Mouse (Mus musculus): ENCODE data around the gene Vsig2. TPM values are rescaled to one million over a fixed set of nuclear protein-coding genes. Genes with fewer than 3 reads are reported as not detected.

Gene Vsig2
- total and polyA plus RNA-seq, 3 experiments = 2.5 to 21.1 (median 4.9) TPM

- TF ChIP-seq POLR2A (IDR thresholded peaks at IDR 0.05; ENCODE audit: insufficient read depth, low read depth, low read length) = peak; percentile 58
- TF ChIP-seq CTCF (IDR thresholded peaks at IDR 0.05) = peak; percentile 74
- peak; percentile 74 for TF ChIP-seq EP300 (IDR thresholded peaks at IDR 0.05; ENCODE audit: insufficient read depth, low read depth, low read length)
- peak; percentile 83 to 89 for DNase-seq
- Histone ChIP-seq H3K36me3 (ENCODE audit: control insufficient read depth, insufficient read depth, low read length) (peaks cover 25% of the 10 kb centered on the region), H3K9ac (ENCODE audit: low read depth, low read length) (peak overlapping the region; percentile 83), H3K27ac (peak overlapping the region; percentile 93), H3K79me2 (replicated peaks; ENCODE audit: control insufficient read depth, insufficient read depth, low read length) (no peaks in the 10 kb centered on the region), H3K4me3 (peak overlapping the region; percentile 71), H3K27me3 (ENCODE audit: control insufficient read depth, insufficient read depth, low read length) (no peaks in the 10 kb centered on the region), H3K4me1 (ENCODE audit: control insufficient read depth, insufficient read depth, low read length) (peaks cover 11% of the 10 kb centered on the region)
- intact Hi-C loops (cut with DNase I) = loop anchor here (1.0 to 2.0 kb wide), 3 partner anchors 15 to 129 kb away; partner anchors contain the start of gene Robo4
- 3% methylated on average over 30 of the region's 32 CpGs for WGBS
Measured at GRCm38 (mm10) chr9:37530031-37530887, 8.8 kb upstream of the Vsig2 start.

DNA sequence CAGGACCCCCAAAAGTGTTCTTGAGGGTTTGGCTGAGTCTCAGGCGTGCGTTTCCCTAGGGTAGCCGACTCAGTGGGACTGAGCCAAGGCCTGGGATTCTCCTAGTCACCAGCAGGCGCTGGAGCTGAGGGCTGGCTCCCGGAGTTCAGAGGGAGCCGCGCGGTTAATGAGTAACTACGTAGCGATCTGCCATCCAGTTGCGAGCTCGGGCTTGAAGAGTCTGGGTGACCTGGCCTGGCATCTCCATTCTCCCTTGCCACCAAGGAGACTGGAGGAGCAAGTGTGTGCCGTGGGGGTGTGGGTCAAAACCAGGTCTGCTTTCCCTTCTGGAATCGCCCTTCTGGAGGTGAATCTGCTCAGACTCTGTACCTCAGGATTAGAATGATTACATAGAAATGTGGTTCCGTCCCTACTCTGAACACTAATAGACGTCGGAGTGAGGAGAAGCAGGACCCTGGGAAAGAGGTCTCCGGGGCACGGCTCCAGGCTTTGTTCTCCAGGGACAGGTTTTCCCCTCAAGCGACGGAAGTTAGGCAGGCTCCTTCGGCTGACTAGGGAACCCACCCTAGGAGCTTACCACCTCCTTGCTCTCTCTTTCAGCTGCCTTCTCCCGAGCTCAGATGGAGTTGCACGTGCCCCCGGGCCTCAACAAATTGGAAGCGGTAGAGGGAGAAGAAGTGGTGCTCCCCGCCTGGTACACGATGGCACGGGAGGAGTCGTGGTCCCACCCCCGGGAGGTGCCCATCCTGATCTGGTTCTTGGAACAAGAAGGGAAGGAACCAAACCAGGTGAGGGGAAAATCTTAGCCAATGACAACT lies 8.0 kb upstream of the Vsig2 start:
- Histone ChIP-seq H3K4me1 (ENCODE audit: control insufficient read depth, insufficient read depth, low read length) (peaks cover 12% of the 10 kb centered on the region), H3K27ac (peak overlapping the region; percentile 93), H3K27me3 (ENCODE audit: control insufficient read depth, insufficient read depth, low read length) (no peaks in the 10 kb centered on the region), H3K79me2 (replicated peaks; ENCODE audit: control insufficient read depth, insufficient read depth, low read length) (no peaks in the 10 kb centered on the region), H3K36me3 (ENCODE audit: control insufficient read depth, insufficient read depth, low read length) (peaks cover 33% of the 10 kb centered on the region), H3K9ac (ENCODE audit: low read depth, low read length) (peak overlapping the region; percentile 83), H3K4me3 (peak overlapping the region; percentile 71)
- intact Hi-C loops (cut with DNase I) = loop anchor here (1.0 to 2.0 kb wide), 3 partner anchors 14 to 130 kb away; partner anchors contain the start of gene Robo4
- DNase-seq = peak; percentile 67 to 71
- TF ChIP-seq CTCF (IDR thresholded peaks at IDR 0.05) (peak; percentile 74), POLR2A (IDR thresholded peaks at IDR 0.05; ENCODE audit: insufficient read depth, low read depth, low read length) (peak; percentile 14; the same call in 1 of the 2 replicates), EP300 (IDR thresholded peaks at IDR 0.05; ENCODE audit: insufficient read depth, low read depth, low read length) (no peak)
- 5% methylated on average over 31 of the region's 31 CpGs for WGBS

DNA sequence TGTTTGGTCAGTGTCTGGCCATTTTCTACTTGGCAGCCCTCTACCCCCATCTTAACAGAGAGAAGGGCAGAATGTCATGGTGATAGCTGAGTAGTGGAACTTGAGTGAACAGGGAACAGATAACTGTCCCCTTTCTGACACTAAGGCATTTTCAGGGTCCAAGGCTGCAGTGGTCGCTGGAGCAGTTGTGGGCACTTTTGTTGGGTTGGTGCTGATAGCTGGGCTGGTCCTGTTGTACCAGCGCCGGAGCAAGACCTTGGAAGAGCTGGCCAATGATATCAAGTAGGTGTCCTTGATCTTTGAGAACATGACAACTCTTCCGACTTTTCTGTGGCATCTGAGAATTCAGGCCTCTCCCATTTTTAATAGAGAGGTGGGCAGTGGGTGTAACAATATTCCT lies 2.2 kb upstream of the Vsig2 start:
- Histone ChIP-seq H3K79me2 (replicated peaks; ENCODE audit: control insufficient read depth, insufficient read depth, low read length) (no peaks in the 10 kb centered on the region), H3K4me3 (no peak overlapping the region), H3K4me1 (ENCODE audit: control insufficient read depth, insufficient read depth, low read length) (peaks cover 39% of the 10 kb centered on the region), H3K27ac (peak overlapping the region; percentile 0), H3K9ac (ENCODE audit: low read depth, low read length) (no peak overlapping the region), H3K36me3 (ENCODE audit: control insufficient read depth, insufficient read depth, low read length) (peaks cover 77% of the 10 kb centered on the region), H3K27me3 (ENCODE audit: control insufficient read depth, insufficient read depth, low read length) (no peaks in the 10 kb centered on the region)
- 59% methylated on average over 4 of the region's 4 CpGs for WGBS
- TF ChIP-seq CTCF (IDR thresholded peaks at IDR 0.05) = no peak
- TF ChIP-seq POLR2A (IDR thresholded peaks at IDR 0.05; ENCODE audit: insufficient read depth, low read depth, low read length) = no peak
- no peak for TF ChIP-seq EP300 (IDR thresholded peaks at IDR 0.05; ENCODE audit: insufficient read depth, low read depth, low read length)
- no peak for DNase-seq
- intact Hi-C loops (cut with DNase I) = no loop called here

GRCm38 (mm10) chr9:37537658-37538250 lies 1.3 kb upstream of the Vsig2 start:
- H3K4me1 ChIP-seq (ENCODE audit: control insufficient read depth, insufficient read depth, low read length) = peaks cover 42% of the 10 kb centered on the region
- 37% methylated on average over 5 of the region's 5 CpGs for WGBS
- TF ChIP-seq CTCF (IDR thresholded peaks at IDR 0.05) (no peak), EP300 (IDR thresholded peaks at IDR 0.05; ENCODE audit: insufficient read depth, low read depth, low read length) (no peak), POLR2A (IDR thresholded peaks at IDR 0.05; ENCODE audit: insufficient read depth, low read depth, low read length) (no peak)
- no peak overlapping the region; the same call in 1 of the 2 replicates for H3K9ac ChIP-seq (ENCODE audit: low read depth, low read length)
- peaks cover 79% of the 10 kb centered on the region for H3K36me3 ChIP-seq (ENCODE audit: control insufficient read depth, insufficient read depth, low read length)
- H3K27ac ChIP-seq = peak overlapping the region; percentile 59
- intact Hi-C loops (cut with DNase I) = no loop called here
- DNase-seq = no peak
- H3K4me3 ChIP-seq = peak overlapping the region; percentile 13; the same call in 1 of the 2 replicates
- H3K79me2 ChIP-seq (replicated peaks; ENCODE audit: control insufficient read depth, insufficient read depth, low read length) = no peaks in the 10 kb centered on the region
- no peaks in the 10 kb centered on the region for H3K27me3 ChIP-seq (ENCODE audit: control insufficient read depth, insufficient read depth, low read length)

DNA sequence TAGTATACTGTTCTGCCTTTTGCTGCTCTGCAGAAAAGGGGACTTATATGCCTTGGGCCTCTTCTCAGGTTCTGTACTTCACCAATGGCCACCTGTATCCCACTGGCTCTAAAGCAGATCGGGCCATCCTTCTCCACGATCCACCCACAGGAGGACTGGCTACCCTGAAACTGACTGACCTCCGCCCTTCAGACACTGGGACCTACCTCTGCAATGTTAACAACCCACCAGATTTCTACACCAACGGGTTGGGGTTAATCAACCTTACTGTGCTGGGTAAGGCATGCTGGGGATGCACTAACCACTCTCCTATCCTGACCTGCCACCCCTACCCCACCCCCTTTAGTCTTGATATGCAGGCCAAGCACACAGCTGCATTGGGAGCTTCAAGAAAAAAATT lies 1.2 kb downstream of the Vsig2 start:
- 78% methylated on average over 4 of the region's 4 CpGs for WGBS
- no peaks in the 10 kb centered on the region for H3K79me2 ChIP-seq (replicated peaks; ENCODE audit: control insufficient read depth, insufficient read depth, low read length)
- H3K27me3 ChIP-seq (ENCODE audit: control insufficient read depth, insufficient read depth, low read length) = no peaks in the 10 kb centered on the region
- H3K4me1 ChIP-seq (ENCODE audit: control insufficient read depth, insufficient read depth, low read length) = peaks cover 38% of the 10 kb centered on the region
- H3K4me3 ChIP-seq = no peak overlapping the region
- no peak for TF ChIP-seq POLR2A (IDR thresholded peaks at IDR 0.05; ENCODE audit: insufficient read depth, low read depth, low read length)
- DNase-seq = no peak
- peak overlapping the region; percentile 1; the same call in 1 of the 2 replicates for H3K27ac ChIP-seq
- H3K36me3 ChIP-seq (ENCODE audit: control insufficient read depth, insufficient read depth, low read length) = peaks cover 59% of the 10 kb centered on the region
- no peak overlapping the region for H3K9ac ChIP-seq (ENCODE audit: low read depth, low read length)
- intact Hi-C loops (cut with DNase I) = no loop called here
